ENCODE assay signal across 11 mouse cellular contexts in genomic region chr3:98045465-98046148, GRCm38 (mm10). TPM values are rescaled to one million over a fixed set of nuclear protein-coding genes. Genes with fewer than 3 reads are reported as not detected.
DNase-seq lines count a peak whose midpoint lies in the region; ATAC-seq and TF ChIP-seq lines count a peak whose summit lies in the region.
"Had no signal": no experiment of that assay in that cellular context is flagged by ENCODE, and none has a peak within 500 bp of the region (broad histone marks: within the 10 kb centered on the region; RNA-seq: fewer than 3 reads in every experiment).

No protein-coding gene starts in this region.

- ATAC-seq in erythroid progenitor cell, adult 5-6 weeks (replicated peaks; ENCODE audit: low FRiP score, poor library complexity, severe bottlenecking) = 0 out of 2 replicates have a peak, but pooled peaks have one; percentile 18
- ATAC-seq in liver, postnatal 0 days = peak; percentile 46
- ATAC-seq: Patski had no signal

- no peak for TF ChIP-seq POLR2A in heart, adult 2 months (IDR thresholded peaks at IDR 0.05; ENCODE audit: insufficient read depth, low read depth, low read length)
- no peak for TF ChIP-seq POLR2A in thymus, adult 2 months (IDR thresholded peaks at IDR 0.05; ENCODE audit: control insufficient read depth, extremely low read depth, insufficient read depth, low read length, poor library complexity)

- no peaks in the 10 kb centered on the region for H3K9me3 ChIP-seq in liver, postnatal 0 days (ENCODE audit: low read length)

- H3K36me3 ChIP-seq in heart, adult 2 months (ENCODE audit: control insufficient read depth, insufficient read depth, low read length) = no peaks in the 10 kb centered on the region; the same call in 1 of the 2 replicates
- peaks cover 4% of the 10 kb centered on the region; the same call in 1 of the 2 replicates for H3K36me3 ChIP-seq in liver, postnatal 0 days (replicated peaks; ENCODE audit: insufficient read depth, low read length)
- H3K36me3 ChIP-seq in thymus, adult 2 months (ENCODE audit: control insufficient read depth, insufficient read depth, low read length) = no peaks in the 10 kb centered on the region

- H3K9ac ChIP-seq in heart, adult 2 months (ENCODE audit: low read depth, low read length) = no peak overlapping the region
- no peak overlapping the region for H3K9ac ChIP-seq in liver, postnatal 0 days (replicated peaks)

- H3K27me3 ChIP-seq in heart, adult 2 months (ENCODE audit: control insufficient read depth, insufficient read depth, low read length) = no peaks in the 10 kb centered on the region
- no peaks in the 10 kb centered on the region for H3K27me3 ChIP-seq in liver, postnatal 0 days (ENCODE audit: insufficient read depth, low read length)
- H3K27me3 ChIP-seq in thymus, adult 2 months (ENCODE audit: control insufficient read depth, insufficient read depth, low read length) = no peaks in the 10 kb centered on the region
- H3K27me3 ChIP-seq: Patski had no signal

- intact Hi-C loops in heart, adult 2 months (cut with DNase I) = loop anchor here (10.0 kb wide), 1 partner anchor 179 kb away; the partner anchor contains the start of gene Reg4
- intact Hi-C loops in heart, postnatal 14 days (cut with DNase I) = no loop called here

- no peak for TF ChIP-seq CTCF in heart, adult 2 months (IDR thresholded peaks at IDR 0.05)
- TF ChIP-seq CTCF in liver, postnatal 0 days (IDR thresholded peaks at IDR 0.05; ENCODE audit: low read depth) = no peak
- no peak for TF ChIP-seq CTCF in thymus, adult 2 months (IDR thresholded peaks at IDR 0.05; ENCODE audit: borderline replicate concordance, control insufficient read depth, extremely low read depth, insufficient read depth, low read length, poor library complexity)

- peaks cover 12% of the 10 kb centered on the region for H3K4me1 ChIP-seq in heart, adult 2 months (ENCODE audit: control insufficient read depth, insufficient read depth, low read length)
- H3K4me1 ChIP-seq in liver, postnatal 0 days (ENCODE audit: insufficient read depth) = peaks cover 42% of the 10 kb centered on the region
- 0 out of 2 replicates have a peak, but pooled peaks cover 6% of the 10 kb centered on the region for H3K4me1 ChIP-seq in thymus, adult 2 months (replicated peaks; ENCODE audit: control insufficient read depth, insufficient read depth, low read length)

- H3K27ac ChIP-seq in heart, adult 2 months = peak overlapping the region; percentile 41; the same call in 1 of the 2 replicates
- H3K27ac ChIP-seq in liver, postnatal 0 days (ENCODE audit: low read depth) = peak overlapping the region; percentile 88
- no peak overlapping the region for H3K27ac ChIP-seq in thymus, adult 2 months (ENCODE audit: control insufficient read depth, insufficient read depth, low read length)

- DNase-seq in heart, adult 2 months = no peak
- no peak for DNase-seq in heart, postnatal 14 days
- DNase-seq in kidney, postnatal 10 days = peak; percentile 34
- DNase-seq in kidney, adult 18-20 months = no peak
- DNase-seq in liver, postnatal 0 days = no peak
- no peak for DNase-seq in thymus, adult 2 months
- no peak for DNase-seq in gastrocnemius, postnatal 25 days
- DNase-seq: cerebellum, postnatal 36 days; right cerebral cortex, postnatal 14 days had no signal

- TF ChIP-seq EP300 in heart, adult 2 months (IDR thresholded peaks at IDR 0.05; ENCODE audit: insufficient read depth, low read depth, low read length) = no peak
- TF ChIP-seq EP300 in liver, postnatal 0 days (IDR thresholded peaks at IDR 0.05; ENCODE audit: low read depth) = no peak

- H3K4me3 ChIP-seq in heart, adult 2 months = no peak overlapping the region
- no peak overlapping the region for H3K4me3 ChIP-seq in liver, postnatal 0 days (ENCODE audit: low read depth, low read length)
- no peak overlapping the region for H3K4me3 ChIP-seq in thymus, adult 2 months (ENCODE audit: control insufficient read depth, insufficient read depth, low read length)

- WGBS in heart, adult 2 months = 79% methylated on average over 8 of the region's 8 CpGs
- 54% methylated on average over 8 of the region's 8 CpGs for WGBS in liver, postnatal 0 days (ENCODE audit: insufficient replicate concordance)
- WGBS in thymus, adult 2 months = 92% methylated on average over 8 of the region's 8 CpGs

- no peaks in the 10 kb centered on the region for H3K79me2 ChIP-seq in heart, adult 2 months (replicated peaks; ENCODE audit: control insufficient read depth, insufficient read depth, low read length)

- H3K4me2 ChIP-seq in liver, postnatal 0 days (ENCODE audit: low read depth, low read length) = peak overlapping the region; percentile 22; the same call in 1 of the 2 replicates

RNA-seq across cellular contexts. Expression of gene Notch2, which starts 32.3 kb away (rescaled TPM):
- total RNA-seq in heart, adult 2 months (2021) = 10 to 100 TPM; 14.9 to 18.1 TPM
- polyA plus RNA-seq in heart, adult 2 months (2012; rRNA removed) = 10.0 and 14.1 TPM in 2 replicates
- total RNA-seq in heart, postnatal 14 days (2021) = 10 to 100 TPM; 23.4 to 23.6 TPM
- total RNA-seq in erythroid progenitor cell, adult 5-6 weeks (2015; ENCODE audit: low replicate concordance) = 16.3 and 16.6 TPM in 2 replicates
- total RNA-seq in erythroid progenitor cell, adult 5-6 weeks (2017; ENCODE audit: low replicate concordance) = 11.0 and 18.5 TPM in 2 replicates
- 5.1 and 6.2 TPM in 2 replicates for polyA plus RNA-seq in liver, postnatal 0 days (2015; fragmentation: Nextera tagmentation; extraction: Ambion mirVana)
- 24.9 and 31.5 TPM in 2 replicates for polyA plus RNA-seq in thymus, adult 2 months (2012; rRNA removed)
- 10 to 100 TPM in 1 of 2 experiments, 1 to 10 TPM in 1; 9.9 to 10.3 TPM for total RNA-seq in gastrocnemius, postnatal 25 days (2021)
